Mouse (Mus musculus) urinary bladder, postnatal 36 days (tissue): Measurements from ENCODE around the gene Dyrk1a.

ENCODE experiments used
- DNase-seq, 2 experiments: peaks; one replicate each; pipeline ENCODE4 v3.0.0; 2022; ENCODE audit warnings: low spot score in 2 of 2, mixed read lengths in 1 of 2

Gene Dyrk1a

GRCm38 (mm10) chr16:94559282-94559681, 10.5 kb upstream of the Dyrk1a start:
- no peak for DNase-seq

DNA sequence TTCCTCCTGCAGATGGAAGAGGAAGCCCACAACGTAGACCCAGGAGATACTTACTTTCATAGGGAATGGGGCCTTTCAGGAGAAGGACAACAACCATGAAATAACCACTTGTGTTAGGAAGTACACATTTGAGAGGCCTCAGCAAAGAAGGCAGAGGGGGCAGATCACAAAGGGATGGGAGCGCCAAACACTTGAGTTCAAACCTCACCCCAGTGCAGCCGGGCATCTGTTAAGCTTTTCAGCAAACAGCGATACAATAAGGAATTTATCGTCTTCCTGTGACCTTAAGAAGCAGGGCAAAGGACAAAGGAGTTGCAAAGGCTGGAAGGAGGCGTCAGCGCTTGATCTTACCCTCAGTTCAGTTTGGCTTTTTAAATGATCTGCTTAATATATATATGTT, 10.0 kb upstream of the Dyrk1a start:
- DNase-seq, result no peak

DNA sequence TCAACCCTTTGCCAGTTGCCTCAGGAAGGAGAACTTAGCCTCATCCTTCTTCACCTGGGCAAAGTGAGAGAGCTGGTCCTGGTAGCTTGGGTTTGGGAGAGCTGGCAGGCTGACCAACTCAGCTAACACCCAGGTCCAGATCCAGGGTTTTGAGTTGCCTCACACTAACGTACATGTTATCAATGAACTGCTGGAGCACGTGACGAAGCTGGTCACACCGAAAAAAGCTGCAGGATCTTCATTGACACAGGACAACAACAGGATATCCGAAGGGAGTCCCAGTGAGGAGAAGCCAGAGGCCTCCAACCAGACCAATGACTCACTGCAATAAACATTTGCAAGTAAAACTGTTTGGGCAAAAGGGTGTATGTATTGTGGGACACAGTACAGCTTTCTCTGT, 9.2 kb upstream of the Dyrk1a start:
- no peak for DNase-seq

GRCm38 (mm10) chr16:94566124-94566523, 3.7 kb upstream of the Dyrk1a start:
- DNase-seq, result no peak

- DNase-seq, result no peak
Observed at GRCm38 (mm10) chr16:94566834-94567585, 2.8 kb upstream of the Dyrk1a start.

DNA sequence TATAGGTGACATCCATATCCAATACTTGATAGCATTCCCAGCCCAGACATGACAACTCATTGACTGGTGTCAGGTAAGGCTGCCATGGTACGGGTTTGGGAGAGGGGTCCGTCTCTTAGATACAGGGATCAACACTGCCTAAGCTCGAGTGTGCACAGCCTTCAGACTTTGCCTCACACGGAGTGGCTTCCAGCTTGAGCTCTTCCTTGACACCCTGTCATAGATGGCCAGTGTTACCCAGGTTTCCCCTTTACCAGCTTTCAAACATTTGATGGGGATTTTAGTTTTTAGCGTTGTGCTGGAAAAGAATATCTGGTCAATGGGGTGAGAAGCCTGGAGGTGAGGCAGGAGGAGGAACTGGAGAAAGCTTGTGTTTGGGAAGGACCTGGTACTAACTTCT, 2.1 kb upstream of the Dyrk1a start:
- DNase-seq, result no peak

GRCm38 (mm10) chr16:94568335-94569228, 1.2 kb upstream of the Dyrk1a start:
- peak; percentile 74 to 75 for DNase-seq

DNA sequence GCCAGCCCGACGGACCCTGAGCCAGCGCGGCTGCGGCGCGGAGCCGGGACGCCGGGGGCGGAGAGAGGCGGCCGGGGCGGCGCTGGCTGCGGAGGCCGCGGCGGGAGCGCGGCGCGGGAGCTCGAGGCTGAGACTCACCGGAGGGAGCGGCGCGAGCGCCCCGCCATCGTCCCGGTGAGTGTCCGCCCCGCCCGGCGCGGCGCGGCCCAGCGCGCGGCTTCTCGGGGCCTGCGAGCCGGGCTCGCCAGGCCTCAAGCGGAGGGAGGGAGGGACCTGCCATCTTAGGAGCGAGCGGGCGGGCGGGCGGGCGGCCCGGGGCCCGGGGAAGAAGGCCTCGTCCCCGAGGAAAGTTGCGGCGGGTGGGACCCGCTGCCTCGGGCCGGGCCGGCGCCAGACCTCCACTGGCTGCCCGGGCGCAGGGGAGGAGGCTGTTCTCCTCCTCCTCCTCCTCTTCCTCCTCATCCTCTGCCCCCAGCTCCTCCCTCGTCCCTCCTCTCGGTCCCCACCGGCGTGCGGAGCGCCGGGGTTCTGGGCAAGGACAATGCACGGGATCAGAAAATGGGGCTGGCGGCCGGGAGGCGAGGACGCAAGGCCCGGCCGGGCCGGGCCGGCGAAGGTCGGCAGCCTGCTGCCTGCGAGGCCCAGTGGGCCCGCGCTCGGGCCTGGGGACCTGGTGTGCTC, 691 bp downstream of the Dyrk1a start:
- peak; percentile 60 to 70 for DNase-seq

GRCm38 (mm10) chr16:94571111-94571993, 1.5 kb downstream of the Dyrk1a start:
- no peak for DNase-seq

DNA sequence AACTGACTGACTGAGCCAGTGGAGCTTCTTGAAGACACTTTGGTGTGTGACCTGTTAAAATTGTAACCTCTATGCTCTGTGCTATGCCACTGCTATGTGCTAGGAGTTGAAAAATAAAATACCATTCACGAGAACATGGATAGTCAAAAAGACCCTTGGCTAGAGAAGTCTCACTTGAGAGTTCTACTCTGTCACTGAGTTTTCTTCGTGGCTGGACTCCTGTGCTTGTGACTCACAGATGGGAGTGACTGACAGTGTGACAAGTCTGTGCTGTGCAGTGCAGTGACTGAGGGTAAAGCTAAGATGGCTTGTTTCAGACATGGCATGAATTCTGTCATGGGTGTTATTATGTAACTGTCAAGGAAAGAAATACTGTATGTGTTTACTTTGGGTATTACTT, 2.6 kb downstream of the Dyrk1a start:
- no peak for DNase-seq

- DNase-seq, result no peak
Observed at GRCm38 (mm10) chr16:94574025-94574717, 4.4 kb downstream of the Dyrk1a start.

DNA sequence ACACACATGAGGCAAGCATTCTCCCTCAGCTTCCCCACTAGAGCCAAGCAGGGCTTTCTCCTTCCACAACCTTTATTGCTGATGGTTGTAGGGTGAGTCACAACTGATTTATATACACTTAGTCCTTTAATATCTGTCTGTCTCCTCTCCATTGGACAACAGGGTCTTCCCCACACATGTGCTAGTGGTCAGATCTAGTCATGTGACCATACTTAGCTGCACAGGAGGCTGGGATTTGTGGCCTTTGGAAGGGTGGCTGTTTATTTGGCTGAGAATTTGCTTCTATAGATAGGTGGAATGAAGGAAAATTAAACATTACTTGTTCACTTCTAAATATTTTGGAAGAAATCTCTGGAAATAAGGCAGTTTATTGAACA, 4.9 kb downstream of the Dyrk1a start:
- DNase-seq, result no peak

DNA sequence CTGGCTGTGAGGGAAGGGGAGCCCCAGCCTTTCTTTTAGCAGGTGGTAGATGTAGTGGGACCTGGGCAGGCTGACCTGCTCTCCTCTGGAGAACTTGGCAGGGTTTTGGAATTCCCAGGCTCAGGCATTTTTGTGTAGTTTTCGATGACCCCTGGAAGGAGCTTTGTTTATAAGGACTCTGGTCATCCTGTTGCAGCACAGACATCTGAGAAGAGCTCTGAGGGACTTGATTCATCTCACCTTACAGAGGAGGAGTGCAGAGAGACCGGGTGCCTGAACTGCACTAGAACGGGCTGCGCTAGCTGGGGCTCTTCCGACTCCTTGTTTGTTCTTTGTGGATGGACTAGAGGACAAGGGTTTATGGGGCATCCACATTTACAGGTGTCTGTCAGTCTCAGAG, 5.9 kb downstream of the Dyrk1a start:
- no peak for DNase-seq

GRCm38 (mm10) chr16:94579348-94579747, 9.5 kb downstream of the Dyrk1a start:
- DNase-seq, result no peak

DNA sequence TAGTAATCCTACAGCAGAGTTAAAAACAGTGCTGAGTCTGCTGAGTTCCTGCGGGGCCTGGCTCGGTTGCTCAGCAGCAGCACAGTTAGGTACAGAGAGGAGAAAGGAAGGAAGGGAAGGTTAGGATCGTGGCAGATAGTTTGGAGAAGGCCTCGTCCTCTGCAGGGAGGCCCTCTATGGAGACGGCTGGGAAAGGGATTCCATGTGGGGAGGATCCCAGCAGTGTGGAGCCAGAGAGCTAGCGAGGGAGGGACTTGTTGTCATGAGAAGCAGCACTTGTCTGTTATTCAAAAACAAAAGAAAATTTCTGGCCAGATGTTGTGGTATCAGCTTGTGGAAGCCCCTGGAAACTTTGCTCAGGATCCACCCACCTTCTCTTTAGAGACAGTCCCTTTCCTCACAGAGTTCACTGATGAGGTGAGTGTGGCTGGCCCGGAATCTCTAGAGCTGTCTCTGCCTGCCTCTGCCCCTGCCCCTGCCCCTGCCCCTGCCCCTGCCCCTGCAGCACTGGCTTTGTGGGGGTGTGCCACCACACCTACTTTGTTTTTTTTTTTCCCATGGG, 11.1 kb downstream of the Dyrk1a start:
- DNase-seq, result no peak

DNA sequence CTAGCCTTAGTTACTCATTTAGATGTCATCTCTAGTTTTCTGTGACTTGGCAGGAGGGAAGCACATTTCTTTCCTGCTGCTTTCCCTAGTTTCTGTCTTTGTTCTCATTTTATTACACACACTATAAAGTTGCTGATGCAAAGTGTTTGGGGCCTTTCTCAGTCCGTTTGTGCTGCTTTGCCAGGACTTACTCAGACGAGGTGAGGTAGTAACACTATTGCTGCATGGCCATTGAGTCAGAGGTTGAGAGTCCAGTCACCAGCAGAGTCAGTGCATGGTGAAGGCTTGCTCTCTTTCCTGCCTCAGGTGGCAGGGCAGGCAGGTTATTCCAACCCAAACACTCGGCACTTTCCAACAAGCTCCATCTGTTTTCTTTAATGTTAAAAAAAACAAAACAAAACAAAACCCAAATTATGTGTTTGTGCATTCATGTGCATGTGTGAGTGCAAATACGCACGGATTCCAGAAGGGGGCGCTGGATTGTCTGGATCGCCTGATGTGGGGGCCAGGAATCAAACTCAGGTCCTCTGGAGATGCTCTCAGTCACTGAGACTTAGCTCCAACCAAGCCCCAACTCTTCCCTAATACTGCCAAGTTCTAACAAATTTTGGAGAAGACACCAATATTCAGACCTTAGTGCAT, 16.7 kb downstream of the Dyrk1a start:
- DNase-seq, result no peak

DNA sequence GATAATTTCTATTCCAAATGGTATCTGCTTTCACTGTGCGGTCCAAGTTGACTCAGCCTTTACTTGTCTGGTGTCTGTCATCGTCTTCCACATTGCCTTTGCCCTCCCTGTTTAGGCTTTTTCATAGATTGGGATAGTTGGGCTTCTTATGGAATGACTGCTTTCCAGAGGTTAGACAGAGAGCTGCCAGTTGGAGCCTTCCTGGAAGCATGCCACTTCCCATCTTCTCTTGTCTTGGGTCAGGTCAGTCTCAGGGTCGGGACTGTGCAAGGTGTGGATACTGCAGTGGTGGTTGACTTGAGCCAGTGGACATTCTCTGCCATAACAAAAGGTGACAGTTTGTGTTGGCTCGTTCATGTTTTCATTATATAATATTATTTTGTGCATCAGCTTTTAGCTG, 17.7 kb downstream of the Dyrk1a start:
- no peak for DNase-seq

DNA sequence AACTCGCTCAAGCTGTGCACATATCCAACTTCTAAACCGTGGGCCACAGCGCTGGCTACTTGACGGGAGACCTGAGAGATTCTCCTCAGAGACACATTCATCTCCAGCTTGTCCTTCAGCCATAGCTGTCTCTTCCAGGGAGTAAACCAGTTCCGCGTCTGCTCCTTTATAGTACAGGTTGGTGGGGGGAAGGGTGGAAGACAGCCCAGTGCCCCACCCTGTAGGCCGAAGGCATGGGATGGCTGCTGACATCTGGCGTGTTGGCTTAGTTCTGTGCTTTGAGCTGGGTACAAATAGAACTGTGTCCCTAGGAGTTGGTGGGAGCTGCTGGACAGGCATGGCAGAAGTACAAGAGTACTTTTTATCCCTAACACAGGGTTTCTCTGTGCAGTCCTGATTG, 18.4 kb downstream of the Dyrk1a start:
- no peak for DNase-seq

GRCm38 (mm10) chr16:94588974-94589373, 19.2 kb downstream of the Dyrk1a start:
- no peak for DNase-seq

GRCm38 (mm10) chr16:94589648-94590047, 19.8 kb downstream of the Dyrk1a start:
- DNase-seq, result no peak
